Mouse (Mus musculus) embryonic facial prominence, embryonic 10.5 days (tissue): ENCODE results near the gene Kcnma1. TPM values are rescaled to one million over a fixed set of nuclear protein-coding genes. Genes with fewer than 3 reads are reported as not detected.

Source experiments
- DNase-seq: peaks from one replicate; pipeline ENCODE4 v3.0.0-alpha.2; 2017; ENCODE audit warnings: low spot score
- H3K27ac ChIP-seq: fragments of 300-500 bp; sonication (generic); replicated peaks from 2 replicates; pipeline ENCODE4 v1.5.1; 2016; ENCODE audit warnings: mild to moderate bottlenecking
- H3K27me3 ChIP-seq: fragments of 300-500 bp; sonication (generic); replicated peaks from 2 replicates; pipeline ENCODE4 v1.6.1; 2016; ENCODE audit warnings: low read depth, mild to moderate bottlenecking; ENCODE audit not compliant: poor library complexity, severe bottlenecking
- H3K36me3 ChIP-seq: fragments of 300-500 bp; sonication (generic); replicated peaks from 2 replicates; pipeline ENCODE4 v1.6.1; 2016; ENCODE audit warnings: mild to moderate bottlenecking, moderate library complexity
- H3K4me1 ChIP-seq: fragments of 300-500 bp; sonication (generic); 2 replicates; pipeline ENCODE4 v1.6.1; 2016
- H3K4me3 ChIP-seq: fragments of 300-500 bp; sonication (generic); 2 replicates; pipeline ENCODE4 v1.5.1; 2016; ENCODE audit warnings: mild to moderate bottlenecking, moderate library complexity
- H3K9me3 ChIP-seq: fragments of 300-500 bp; sonication (generic); 2 replicates; pipeline ENCODE4 v1.6.1; 2016; ENCODE audit warnings: mild to moderate bottlenecking
- WGBS: fragments of 180-500 bp; shearing (Covaris S2); methylation state at CpG from one replicate; pipeline ENCODE4 v1.1.7; 2016; 5-methylcytosine and 5-hydroxymethylcytosine counted together
- polyA plus RNA-seq: library from polyadenylated mRNA; unstranded; fragments of >200 nt; fragmentation: Nextera tagmentation; extraction: Ambion mirVana; gene quantifications from 2 replicates; pipeline ENCODE4 v1.2.1, GENCODE M21; 2016

The Kcnma1 gene
- polyA plus RNA-seq, 1 experiment from 2014 or later: 0.70 TPM

DNA sequence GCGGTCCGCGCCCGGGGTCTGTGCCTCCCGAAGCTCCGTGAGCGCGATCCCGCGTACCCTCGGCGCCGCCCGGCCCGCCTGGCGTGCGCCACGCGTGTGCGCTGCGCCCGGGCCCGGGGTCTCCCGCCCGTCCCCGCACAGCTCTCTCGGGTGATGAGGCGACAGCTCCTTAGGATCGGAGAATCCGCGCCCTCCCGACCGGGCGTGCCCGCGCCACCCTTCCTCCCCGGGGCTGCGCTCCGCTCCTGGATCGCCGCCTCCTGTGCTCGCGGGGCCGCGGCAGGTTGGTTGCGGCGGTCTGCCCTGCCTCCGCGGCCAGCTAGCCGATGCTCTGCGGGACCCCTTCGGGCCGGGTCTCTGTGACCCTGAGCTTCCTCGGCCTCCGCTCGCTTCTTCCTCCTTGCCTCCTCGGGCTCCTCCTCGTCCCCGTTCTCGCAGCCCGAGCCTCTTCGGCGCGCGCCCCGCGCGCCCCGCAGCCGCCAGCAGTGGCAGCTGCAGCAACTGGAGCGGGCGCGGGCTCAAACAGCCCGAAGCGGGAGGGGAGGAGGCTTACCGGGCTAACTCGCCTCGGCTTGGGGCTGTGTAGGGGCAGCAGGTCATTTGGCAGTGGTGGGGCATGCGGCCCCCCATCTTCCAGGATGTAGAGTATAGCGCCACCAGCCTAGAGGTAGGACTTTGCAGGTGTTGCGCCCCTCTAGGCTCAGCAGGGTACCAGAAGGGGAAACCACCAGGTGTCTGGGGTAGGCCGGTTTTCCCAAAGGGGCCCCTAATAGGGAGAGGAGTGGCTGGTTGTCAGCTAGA lies 9.6 kb downstream of the Kcnma1 start:
- under 1% methylated on average over 82 of the region's 82 CpGs for WGBS
- H3K27me3 ChIP-seq: peaks cover 82% of the 10 kb centered on the region
- H3K4me3 ChIP-seq: peak overlapping the region; percentile 77
- DNase-seq: peak; percentile 65
- no peaks in the 10 kb centered on the region for H3K9me3 ChIP-seq
- H3K27ac ChIP-seq: peak overlapping the region; percentile 72
- H3K4me1 ChIP-seq: peaks cover 24% of the 10 kb centered on the region
- H3K36me3 ChIP-seq: no peaks in the 10 kb centered on the region

- H3K9me3 ChIP-seq: no peaks in the 10 kb centered on the region
- peaks cover 84% of the 10 kb centered on the region for H3K27me3 ChIP-seq
- H3K36me3 ChIP-seq: no peaks in the 10 kb centered on the region
- DNase-seq: peak; percentile 67
- H3K4me1 ChIP-seq: peaks cover 24% of the 10 kb centered on the region
- H3K27ac ChIP-seq: peak overlapping the region; percentile 72
- H3K4me3 ChIP-seq: peak overlapping the region; percentile 77
- WGBS: under 1% methylated on average over 82 of the region's 85 CpGs
Observed at GRCm38 (mm10) chr14:24003450-24004381, 10.6 kb downstream of the Kcnma1 start.

- DNase-seq: no peak
- H3K4me3 ChIP-seq: no peak overlapping the region
- H3K27ac ChIP-seq: no peak overlapping the region
- H3K36me3 ChIP-seq: no peaks in the 10 kb centered on the region
- peaks cover 80% of the 10 kb centered on the region for H3K27me3 ChIP-seq
- WGBS: 53% methylated on average over 5 of the region's 5 CpGs
- peaks cover 20% of the 10 kb centered on the region; the same call in 1 of the 2 replicates for H3K4me1 ChIP-seq
- no peaks in the 10 kb centered on the region for H3K9me3 ChIP-seq
Observed at GRCm38 (mm10) chr14:24002647-24003046, 11.6 kb downstream of the Kcnma1 start.

- no peak for DNase-seq
- 71% methylated on average over 6 of the region's 6 CpGs for WGBS
- Histone ChIP-seq H3K36me3 (no peaks in the 10 kb centered on the region), H3K27me3 (peaks cover 35% of the 10 kb centered on the region), H3K9me3 (no peaks in the 10 kb centered on the region), H3K4me3 (no peak overlapping the region), H3K27ac (no peak overlapping the region), H3K4me1 (no peaks in the 10 kb centered on the region)
Observed at GRCm38 (mm10) chr14:23997912-23998311, 16.4 kb downstream of the Kcnma1 start.

- Histone ChIP-seq H3K4me3 (no peak overlapping the region), H3K36me3 (no peaks in the 10 kb centered on the region), H3K4me1 (no peaks in the 10 kb centered on the region), H3K9me3 (no peaks in the 10 kb centered on the region), H3K27ac (no peak overlapping the region), H3K27me3 (peaks cover 14% of the 10 kb centered on the region)
- 86% methylated on average over 3 of the region's 3 CpGs for WGBS
- no peak for DNase-seq
Observed at GRCm38 (mm10) chr14:23995831-23996230, 18.5 kb downstream of the Kcnma1 start.

GRCm38 (mm10) chr14:23990871-23991270 lies 23.4 kb downstream of the Kcnma1 start:
- no peaks in the 10 kb centered on the region for H3K9me3 ChIP-seq
- no peaks in the 10 kb centered on the region for H3K27me3 ChIP-seq
- 82% methylated on average over 7 of the region's 7 CpGs for WGBS
- H3K27ac ChIP-seq: no peak overlapping the region
- H3K36me3 ChIP-seq: no peaks in the 10 kb centered on the region
- no peaks in the 10 kb centered on the region for H3K4me1 ChIP-seq
- no peak for DNase-seq
- no peak overlapping the region for H3K4me3 ChIP-seq

DNA sequence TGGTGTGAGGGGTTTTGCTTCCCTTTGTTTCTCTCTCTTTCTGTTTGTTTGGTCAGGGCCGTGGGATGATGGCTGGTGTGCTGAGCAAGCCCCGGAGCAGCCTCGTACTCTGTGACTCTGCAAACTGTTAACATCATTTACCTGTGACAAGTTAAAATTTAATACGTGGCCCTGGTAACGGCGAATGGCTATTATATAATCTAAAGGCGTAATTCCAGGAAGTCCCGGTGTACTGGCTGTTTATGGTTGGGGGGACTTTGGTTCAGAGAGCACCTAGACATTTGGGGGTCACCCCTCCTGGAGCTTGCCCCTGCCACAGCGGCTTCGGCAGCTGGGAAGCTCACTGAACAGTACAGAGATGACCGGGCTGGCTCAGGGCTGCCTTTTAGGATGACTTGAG lies 24.6 kb downstream of the Kcnma1 start:
- no peaks in the 10 kb centered on the region for H3K4me1 ChIP-seq
- no peaks in the 10 kb centered on the region for H3K9me3 ChIP-seq
- no peak for DNase-seq
- H3K27ac ChIP-seq: no peak overlapping the region
- no peaks in the 10 kb centered on the region for H3K36me3 ChIP-seq
- no peaks in the 10 kb centered on the region for H3K27me3 ChIP-seq
- no peak overlapping the region for H3K4me3 ChIP-seq
- 86% methylated on average over 11 of the region's 11 CpGs for WGBS

GRCm38 (mm10) chr14:23982205-23982604 lies 32.1 kb downstream of the Kcnma1 start:
- Histone ChIP-seq H3K4me1 (no peaks in the 10 kb centered on the region), H3K27me3 (no peaks in the 10 kb centered on the region), H3K27ac (no peak overlapping the region), H3K36me3 (no peaks in the 10 kb centered on the region), H3K9me3 (no peaks in the 10 kb centered on the region), H3K4me3 (no peak overlapping the region)
- DNase-seq: no peak
- WGBS: 86% methylated on average over 8 of the region's 8 CpGs

- Histone ChIP-seq H3K36me3 (no peaks in the 10 kb centered on the region), H3K4me1 (no peaks in the 10 kb centered on the region), H3K27me3 (no peaks in the 10 kb centered on the region)
Observed at GRCm38 (mm10) chr14:23974685-23975084, 39.6 kb downstream of the Kcnma1 start.

DNA sequence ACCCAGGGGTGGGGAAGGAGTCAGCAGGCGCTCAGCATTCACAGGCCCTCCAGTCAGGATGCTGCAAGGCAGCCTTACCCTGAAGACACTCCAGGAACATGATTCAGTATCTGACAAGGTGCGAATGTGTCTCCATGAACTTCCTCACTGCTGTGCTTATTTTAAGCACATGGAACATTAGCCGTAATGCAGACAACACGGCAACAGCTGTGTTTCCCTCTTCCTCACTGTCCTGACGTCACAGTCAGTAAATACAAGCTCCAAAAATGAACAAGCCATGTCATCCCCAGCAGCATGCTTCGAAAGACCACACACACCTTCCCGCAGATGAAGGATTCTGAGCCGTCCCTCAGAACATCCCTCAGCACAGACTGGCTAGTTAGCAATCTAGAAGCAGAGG lies 47.8 kb downstream of the Kcnma1 start:
- H3K27me3 ChIP-seq: no peaks in the 10 kb centered on the region
- no peak for DNase-seq
- no peaks in the 10 kb centered on the region for H3K4me1 ChIP-seq
- 90% methylated on average over 8 of the region's 8 CpGs for WGBS
- H3K4me3 ChIP-seq: no peak overlapping the region
- no peak overlapping the region for H3K27ac ChIP-seq
- H3K9me3 ChIP-seq: no peaks in the 10 kb centered on the region
- no peaks in the 10 kb centered on the region for H3K36me3 ChIP-seq

More at GRCm38 (mm10) chr14:23974685-23975084, 39.6 kb downstream of the Kcnma1 start:
- Histone ChIP-seq H3K9me3 (no peaks in the 10 kb centered on the region), H3K27ac (no peak overlapping the region), H3K4me3 (no peak overlapping the region)
- DNase-seq: no peak
- 93% methylated on average over 2 of the region's 2 CpGs for WGBS

- no peak for DNase-seq
- 89% methylated on average over 11 of the region's 11 CpGs for WGBS
- H3K4me1 ChIP-seq: no peaks in the 10 kb centered on the region
- H3K36me3 ChIP-seq: no peaks in the 10 kb centered on the region
- no peak overlapping the region for H3K4me3 ChIP-seq
- H3K9me3 ChIP-seq: no peaks in the 10 kb centered on the region
- H3K27me3 ChIP-seq: no peaks in the 10 kb centered on the region
- no peak overlapping the region for H3K27ac ChIP-seq
Observed at GRCm38 (mm10) chr14:23959061-23959460, 55.2 kb downstream of the Kcnma1 start.

DNA sequence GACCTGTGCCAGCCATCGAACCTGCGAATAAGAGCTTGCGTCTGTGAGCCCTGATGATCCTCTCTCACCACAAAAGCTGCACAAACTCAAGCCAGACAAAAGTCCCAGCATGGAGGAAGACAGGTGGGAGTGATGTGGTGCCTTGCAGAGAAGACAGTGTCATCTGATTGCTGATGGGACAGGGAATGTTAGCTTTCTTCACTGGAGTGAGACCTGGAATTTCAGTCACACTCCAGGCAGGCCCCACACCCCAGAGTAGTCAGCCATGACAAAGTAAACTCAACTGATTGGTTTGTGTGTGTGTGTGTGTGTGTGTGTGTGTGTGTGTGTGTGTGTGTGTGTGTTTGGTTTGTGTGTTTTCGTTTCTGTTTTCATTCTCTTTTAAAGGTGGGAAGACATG lies 57.0 kb downstream of the Kcnma1 start:
- DNase-seq: no peak
- no peaks in the 10 kb centered on the region for H3K27me3 ChIP-seq
- H3K4me3 ChIP-seq: no peak overlapping the region
- H3K9me3 ChIP-seq: no peaks in the 10 kb centered on the region
- 84% methylated on average over 4 of the region's 4 CpGs for WGBS
- no peak overlapping the region for H3K27ac ChIP-seq
- H3K36me3 ChIP-seq: no peaks in the 10 kb centered on the region
- no peaks in the 10 kb centered on the region for H3K4me1 ChIP-seq
